Mouse (Mus musculus): ENCODE results near the gene Prdx1. TPM values are rescaled to one million over a fixed set of nuclear protein-coding genes. Genes with fewer than 3 reads are reported as not detected.

Prdx1 gene
- total RNA-seq (2023), result 83.8 and 98.8 TPM in 2 replicates

DNA sequence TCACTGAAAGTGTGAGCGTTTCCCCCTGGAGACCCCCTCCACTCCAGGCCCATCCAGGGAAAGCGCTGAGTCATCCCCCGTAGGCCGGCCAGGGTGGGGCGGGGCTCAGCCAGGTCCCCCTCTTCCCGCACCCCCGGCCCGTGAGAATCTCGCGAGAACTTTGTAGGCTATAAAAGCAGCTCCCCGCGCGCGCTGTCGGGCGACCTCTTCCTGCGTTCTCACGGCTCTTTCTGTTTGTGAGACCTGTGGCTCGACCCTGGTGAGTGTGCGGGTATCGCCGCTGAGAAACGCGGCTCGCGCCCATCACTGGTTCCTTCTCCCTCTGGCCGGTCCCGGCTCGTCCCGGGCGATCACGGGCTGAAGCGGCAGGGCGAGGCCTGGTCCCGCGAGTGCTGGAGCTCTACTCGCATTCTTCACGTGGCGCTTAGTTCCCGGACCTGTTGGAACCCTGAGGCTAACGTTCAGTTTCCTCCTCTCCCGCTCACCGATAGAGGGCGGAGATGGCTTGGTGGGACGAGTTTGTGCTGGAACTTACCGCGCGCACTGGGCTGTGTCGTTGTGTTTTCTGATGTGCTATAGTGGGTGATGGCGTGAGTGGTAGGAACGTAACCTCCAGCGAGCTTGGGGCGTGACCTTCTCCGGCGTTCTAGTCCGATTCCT, at the start of gene Prdx1:
Gene Prdx1, plus strand, starts transcription at position 143 of the 660 bp plus-strand sequence.

DNA sequence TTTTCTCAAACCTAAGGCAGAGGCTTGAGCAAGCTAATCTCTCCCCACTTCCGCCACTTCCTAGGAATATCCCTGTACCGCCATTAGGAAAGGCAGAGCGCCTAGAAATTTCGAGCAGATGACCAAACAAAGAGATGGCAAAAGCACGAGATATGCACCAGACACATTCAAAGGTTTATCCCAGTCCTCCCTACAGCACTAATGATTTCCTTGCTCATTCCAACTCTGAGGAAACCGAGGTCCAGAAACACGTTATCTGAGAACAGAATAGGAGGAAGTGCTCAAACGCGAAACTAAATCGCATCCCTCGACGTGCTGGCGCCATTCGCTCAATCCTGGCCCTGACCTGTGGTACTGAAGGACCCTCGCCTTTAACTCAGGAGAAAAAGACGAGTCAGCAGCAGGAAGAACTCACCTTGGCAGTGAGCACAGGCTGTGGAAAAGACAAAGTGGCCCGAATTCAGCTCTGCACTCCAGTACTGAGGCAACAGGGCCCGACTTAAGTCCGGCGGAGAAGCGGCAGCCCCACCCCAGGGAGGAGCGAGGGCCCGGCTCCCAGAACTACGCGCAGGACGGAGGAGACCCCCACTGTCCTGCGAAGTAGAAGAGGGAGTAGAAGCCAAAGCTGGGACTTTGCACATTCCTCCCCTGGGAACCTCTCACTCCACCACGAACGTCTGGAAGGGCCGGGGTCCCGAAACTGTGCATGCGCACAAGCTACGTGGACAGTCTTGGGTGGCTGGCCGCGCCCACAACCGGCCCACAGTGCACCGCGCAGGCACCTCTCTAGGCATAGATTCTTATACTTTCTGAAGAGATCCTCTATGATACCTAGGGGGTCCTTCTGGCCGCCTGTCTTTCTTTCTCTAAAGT, 34.2 kb upstream of the Prdx1 start, which contains the start of gene Akr1a1:
Gene Akr1a1, minus strand, starts transcription at position 757 of the 873 bp plus-strand sequence.

DNA sequence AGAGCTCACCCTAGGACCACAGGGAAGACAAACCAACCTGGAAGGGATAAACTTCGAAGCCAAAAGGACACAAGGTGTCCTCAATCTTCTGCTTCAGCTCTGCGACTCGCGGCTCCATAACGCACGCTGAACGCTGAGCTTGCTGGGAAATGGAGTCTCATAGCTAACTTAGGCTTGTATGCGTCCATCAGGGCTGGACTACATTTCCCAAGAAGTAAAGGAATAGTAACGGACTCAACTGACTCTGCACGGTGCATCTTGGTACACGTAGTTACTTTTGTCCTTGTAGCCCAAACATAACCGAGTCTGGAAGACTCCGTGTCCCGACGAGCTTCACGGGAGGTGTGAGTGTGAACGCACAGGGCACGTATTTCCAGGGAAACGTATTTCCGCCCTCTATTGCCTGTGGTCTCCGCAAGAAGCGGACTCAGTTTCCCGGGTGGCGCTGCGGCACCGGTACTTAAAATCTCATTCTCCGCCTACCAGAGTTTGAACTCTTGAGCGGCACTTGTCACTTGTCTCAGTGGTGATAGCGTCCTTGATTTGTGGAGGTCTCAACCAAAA, 22.9 kb downstream of the Prdx1 start, which contains the start of the genes Mmachc and Ccdc163:
Gene Mmachc, minus strand, starts transcription at position 206 of the 564 bp plus-strand sequence.
Gene Ccdc163, plus strand, starts transcription at position 309 of the 564 bp plus-strand sequence.

DNA sequence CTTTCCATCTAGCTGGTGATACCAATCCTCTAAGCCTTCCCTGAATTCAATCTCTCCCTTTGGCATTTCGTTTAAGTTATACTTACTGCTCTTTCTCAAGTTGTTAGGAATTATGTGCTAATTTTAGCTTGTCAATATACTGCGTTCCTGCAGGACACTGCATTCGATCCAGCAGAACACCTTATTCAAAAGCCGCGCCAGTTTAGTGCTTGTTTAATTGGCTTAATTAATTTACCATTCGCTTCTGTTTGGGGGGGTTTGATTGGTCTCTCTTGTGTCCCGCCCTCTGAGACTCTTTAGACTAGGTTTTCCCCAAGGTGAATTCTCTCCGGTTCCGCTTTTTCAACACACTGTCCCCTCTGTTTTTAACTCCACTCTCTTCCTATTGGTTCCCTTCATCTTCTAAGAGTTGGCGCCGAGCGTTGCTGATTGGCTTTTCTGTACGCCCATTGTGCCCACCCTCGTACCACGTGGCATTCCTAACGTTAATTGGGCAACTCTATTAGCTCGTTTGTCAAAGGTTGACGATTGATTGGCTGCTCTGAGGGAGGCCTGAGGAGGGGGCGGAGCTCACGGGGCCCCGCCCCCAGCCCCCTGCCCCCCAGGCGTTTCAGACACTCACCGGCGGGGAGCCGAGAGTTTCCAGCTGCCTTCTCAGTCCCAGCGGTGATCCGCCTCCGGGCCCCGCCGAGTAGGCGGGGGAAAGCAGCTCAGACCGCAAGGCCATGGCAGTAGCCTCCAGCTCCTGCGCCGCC, 35.2 kb downstream of the Prdx1 start, which contains the start of gene Tesk2:
Gene Tesk2, plus strand, starts transcription at position 606 of the 755 bp plus-strand sequence.

Other genes starting within 250 kb of the Prdx1 start
- gene Mast2, start 221.4 kb upstream of the Prdx1 start, total RNA-seq (2023), result 18.3 and 19.9 TPM in 2 replicates
- gene Ipp, start 178.0 kb upstream of the Prdx1 start, total RNA-seq (2023), result 3.9 and 5.0 TPM in 2 replicates
- gene Tmem69, start 129.6 kb upstream of the Prdx1 start, total RNA-seq (2023), result 5.2 and 5.4 TPM in 2 replicates
- 89.6 and 106 TPM in 2 replicates for gene Gpbp1l1, start 127.9 kb upstream of the Prdx1 start, total RNA-seq (2023)
- gene Ccdc17, start 88.9 kb upstream of the Prdx1 start, total RNA-seq (2023), result 6.8 and 8.6 TPM in 2 replicates
- gene Nasp, start 57.6 kb upstream of the Prdx1 start, total RNA-seq (2023), result 59.3 and 72.8 TPM in 2 replicates
- gene Akr1a1, start 33.9 kb upstream of the Prdx1 start, total RNA-seq (2023), result 199 and 214 TPM in 2 replicates
- 1.5 and 2.7 TPM in 2 replicates for gene Mmachc, start 22.9 kb downstream of the Prdx1 start, total RNA-seq (2023)
- 9.9 and 13.5 TPM in 2 replicates for gene Ccdc163, start 23.0 kb downstream of the Prdx1 start, total RNA-seq (2023)
- gene Tesk2, start 35.4 kb downstream of the Prdx1 start, total RNA-seq (2023), result 33.0 and 44.2 TPM in 2 replicates
- gene Toe1, start 122.1 kb downstream of the Prdx1 start, total RNA-seq (2023), result 11.6 and 16.3 TPM in 2 replicates
- 4.5 and 8.2 TPM in 2 replicates for gene Mutyh, start 122.2 kb downstream of the Prdx1 start, total RNA-seq (2023)
- not detected in 2 replicates for gene Hpdl, start 136.2 kb downstream of the Prdx1 start, total RNA-seq (2023)
- not detected in 2 replicates for gene Zswim5, start 191.8 kb downstream of the Prdx1 start, total RNA-seq (2023)